Mouse (Mus musculus) gastrocnemius, adult 2 months (tissue): ENCODE data around the gene Polr2l. TPM values are rescaled to one million over a fixed set of nuclear protein-coding genes. Genes with fewer than 3 reads are reported as not detected.
A peak's percentile ranks its signal among the peaks of the same experiment; 100 is the strongest.

Experiments
- DNase-seq: peaks from one replicate; pipeline ENCODE4 v3.0.0; 2022
- H3K27ac ChIP-seq: fragments of 200-600 bp; 2 replicates; pipeline ENCODE4 v1.8.1; 2022; ENCODE audit warnings: mild to moderate bottlenecking
- H3K4me3 ChIP-seq: fragments of 200-600 bp; 2 replicates; pipeline ENCODE4 v1.8.1; 2022; ENCODE audit warnings: mild to moderate bottlenecking, moderate library complexity
- CTCF ChIP-seq: fragments of 200-600 bp; IDR thresholded peaks from 2 replicates; pipeline ENCODE4 v1.8.1; 2022; ENCODE audit warnings: antibody characterized with exemption, mild to moderate bottlenecking, moderate library complexity
- intact Hi-C: fragments of 180-260 bp; cut with DNase I; formaldehyde crosslinking; loops from one replicate; pipeline ENCODE4 v1.15.1; 2025
- total RNA-seq, 2 experiments: library from RNA; stranded (reverse); gene quantifications; 2 replicates each; pipeline ENCODE4 v1.2.3; 2021

Polr2l gene
- total RNA-seq, 2 experiments from 2014 or later = 55.5 to 58.8 TPM

DNA sequence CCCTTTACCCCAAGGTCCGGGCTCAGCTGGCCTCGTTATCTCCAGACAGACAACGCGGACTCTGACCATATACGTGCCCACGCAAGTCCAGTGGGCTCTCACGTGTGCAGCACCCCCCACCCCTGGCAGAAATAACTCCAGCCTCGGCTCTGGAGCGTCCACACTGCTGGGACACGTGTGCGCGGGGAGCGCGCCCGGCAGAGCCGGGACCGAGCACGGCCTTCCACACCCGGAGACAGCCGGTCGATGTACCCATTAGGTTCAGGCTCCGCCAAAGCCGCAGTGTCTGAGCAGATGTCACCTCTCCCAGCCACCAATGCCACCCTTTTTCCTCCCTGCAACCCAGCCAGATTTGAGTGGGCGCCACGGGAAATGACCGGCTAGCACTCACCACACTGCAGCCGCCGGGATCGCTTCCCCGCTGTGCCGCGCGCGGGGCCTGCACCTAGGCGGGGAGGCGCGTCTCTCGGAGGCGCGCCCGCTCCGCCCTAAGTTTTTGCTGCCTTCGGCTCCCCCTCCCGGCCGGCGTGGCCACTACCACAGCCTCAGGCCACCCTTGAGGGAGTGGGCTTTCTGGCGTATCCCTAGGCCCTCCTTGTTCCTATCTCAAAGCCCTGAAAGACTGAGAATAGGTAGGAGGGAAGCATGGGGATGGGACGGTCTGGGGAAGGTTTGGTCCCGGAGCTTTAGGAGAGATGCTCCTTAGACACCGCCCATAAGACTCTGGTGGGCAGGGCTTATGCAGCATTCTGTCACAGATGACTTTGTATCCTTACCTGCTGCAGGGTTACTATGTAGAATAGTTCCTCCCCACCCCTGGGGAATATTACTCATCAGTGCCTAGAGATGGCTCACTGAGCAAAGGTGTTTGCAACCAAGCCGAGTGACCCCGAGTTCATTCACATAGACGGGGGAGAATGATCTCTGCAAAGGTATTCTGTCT lies 37.5 kb downstream of the Polr2l start, which contains the start of gene Slc25a22:
Slc25a22 (minus strand) TSS at position 715 of the 943 bp plus-strand sequence.
- Histone ChIP-seq H3K4me3 (peak within 1 kb of the TSS; percentile 82), H3K27ac (peak within 1 kb of the TSS; percentile 92)
- TF ChIP-seq CTCF = peak; percentile 89
- peak; percentile 90 for DNase-seq
- intact Hi-C loops = loop anchor here (1.0 kb wide), 1 partner anchor 28 kb away; no protein-coding TSS in a partner anchor

DNA sequence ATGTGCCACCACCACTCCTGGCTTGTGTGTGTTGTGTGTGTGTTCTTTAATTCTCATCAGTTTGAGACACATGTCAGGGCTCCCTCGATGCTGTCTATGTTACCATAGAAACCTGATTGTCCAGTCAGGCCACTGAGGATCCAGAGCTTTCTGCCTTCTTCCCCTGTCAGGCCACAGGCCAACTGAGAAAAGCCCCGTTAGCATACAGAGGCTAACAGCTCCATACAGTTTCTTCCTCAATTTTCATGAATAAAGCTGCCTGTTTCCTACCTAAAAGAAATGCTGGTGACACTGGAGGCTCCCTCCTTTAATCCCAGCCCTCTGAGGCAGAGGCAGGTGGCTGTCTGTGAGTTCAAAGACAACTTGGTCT lies 38.4 kb downstream of the Polr2l start:
- intact Hi-C loops = no loop called here
- Histone ChIP-seq H3K4me3 (peak overlapping the region; percentile 82), H3K27ac (peak overlapping the region; percentile 92; the same call in 1 of the 2 replicates)
- TF ChIP-seq CTCF = no peak
- no peak for DNase-seq

DNA sequence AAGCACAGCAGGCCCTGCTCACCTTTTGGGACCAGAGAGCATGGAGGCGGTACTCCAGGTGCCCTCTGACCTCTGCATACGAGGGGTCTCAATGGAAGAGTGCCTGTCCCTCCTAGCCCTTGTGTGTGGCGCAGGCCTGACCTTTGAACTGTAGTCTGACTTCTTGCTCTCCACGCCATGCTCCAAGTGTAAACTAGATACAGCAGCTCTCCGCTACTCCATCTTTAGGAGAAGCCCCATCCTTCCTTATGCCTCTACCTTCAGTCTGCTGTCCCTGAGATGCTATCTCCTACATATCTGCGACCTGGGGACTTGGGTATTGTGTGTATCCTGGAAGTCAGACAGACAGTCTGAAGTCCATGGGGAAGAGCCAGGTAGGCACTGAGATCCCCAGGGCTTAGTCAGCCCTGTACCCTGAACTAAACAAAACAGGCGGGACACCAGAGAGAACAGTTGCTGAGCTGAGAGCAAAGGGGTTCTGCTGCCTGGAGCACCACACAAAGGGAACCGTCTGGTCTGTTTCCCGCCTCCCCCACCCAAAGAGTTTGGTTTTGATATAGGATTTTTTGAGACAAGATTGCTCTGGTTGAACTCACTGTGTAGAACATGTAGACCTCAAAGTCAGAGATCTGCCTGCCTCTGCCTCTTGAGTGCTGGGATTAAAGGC lies 38.9 kb downstream of the Polr2l start:
- DNase-seq = no peak
- intact Hi-C loops = no loop called here
- H3K4me3 ChIP-seq = peak overlapping the region; percentile 77
- H3K27ac ChIP-seq = peak overlapping the region; percentile 92
- TF ChIP-seq CTCF = no peak

DNA sequence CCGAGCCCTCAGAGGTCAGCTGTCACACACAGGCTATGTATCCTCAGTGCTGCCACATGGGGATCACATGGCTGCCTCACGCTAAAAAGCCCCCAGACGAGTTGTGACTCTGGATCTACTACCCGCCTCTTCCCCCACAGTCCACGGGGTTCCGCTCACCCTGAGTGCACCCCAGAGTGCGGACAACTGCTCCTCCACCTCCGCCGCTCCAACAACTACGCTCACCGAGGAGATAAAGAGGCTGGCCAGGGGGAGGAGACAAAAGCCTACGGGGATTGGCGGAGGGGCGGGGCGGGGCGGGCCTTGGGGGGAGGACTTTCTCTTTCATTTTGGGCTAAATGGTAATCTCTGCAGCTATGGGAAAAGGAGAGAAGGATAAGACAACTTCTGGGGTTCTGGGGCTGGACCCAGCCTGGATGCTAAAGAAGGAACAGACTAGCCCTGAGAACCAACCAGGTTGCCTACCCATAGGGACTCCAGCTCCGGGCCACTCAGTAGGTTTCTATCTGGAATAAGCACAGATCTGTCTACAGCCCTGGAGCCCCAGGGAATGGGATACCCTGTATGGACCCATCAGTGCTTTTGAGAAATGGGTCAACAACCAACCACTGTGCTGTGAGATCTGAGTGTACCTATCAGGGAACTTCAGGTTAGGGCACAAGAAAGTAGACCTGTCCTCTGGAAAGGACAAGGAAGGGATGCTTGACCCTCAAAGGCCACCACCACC lies 39.6 kb downstream of the Polr2l start:
- peak; percentile 74 for DNase-seq
- Histone ChIP-seq H3K27ac (peak overlapping the region; percentile 88), H3K4me3 (peak overlapping the region; percentile 77)
- TF ChIP-seq CTCF = no peak
- intact Hi-C loops = no loop called here

DNA sequence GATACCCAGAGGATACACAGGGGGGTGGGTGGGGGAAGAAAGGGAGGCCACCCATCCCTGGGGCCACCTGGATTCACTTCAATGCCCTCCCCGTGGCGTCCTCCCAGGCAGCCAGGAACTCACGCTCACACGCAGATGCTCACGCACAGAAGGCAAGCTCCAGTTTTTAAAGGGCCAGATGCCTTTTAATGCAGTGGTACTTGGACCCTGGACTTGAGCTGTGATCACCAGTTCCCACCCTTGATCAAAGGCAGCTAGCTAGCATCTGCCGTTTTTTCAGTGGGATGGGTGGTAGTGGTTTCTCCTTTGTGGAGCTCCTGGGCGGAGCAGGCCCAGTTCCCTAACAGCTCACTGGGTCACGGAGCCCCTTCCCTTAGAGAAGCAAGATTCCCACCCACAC lies 40.5 kb downstream of the Polr2l start:
- TF ChIP-seq CTCF = no peak
- Histone ChIP-seq H3K4me3 (peak overlapping the region; percentile 77), H3K27ac (peak overlapping the region; percentile 88)
- DNase-seq = peak; percentile 58
- intact Hi-C loops = no loop called here

DNA sequence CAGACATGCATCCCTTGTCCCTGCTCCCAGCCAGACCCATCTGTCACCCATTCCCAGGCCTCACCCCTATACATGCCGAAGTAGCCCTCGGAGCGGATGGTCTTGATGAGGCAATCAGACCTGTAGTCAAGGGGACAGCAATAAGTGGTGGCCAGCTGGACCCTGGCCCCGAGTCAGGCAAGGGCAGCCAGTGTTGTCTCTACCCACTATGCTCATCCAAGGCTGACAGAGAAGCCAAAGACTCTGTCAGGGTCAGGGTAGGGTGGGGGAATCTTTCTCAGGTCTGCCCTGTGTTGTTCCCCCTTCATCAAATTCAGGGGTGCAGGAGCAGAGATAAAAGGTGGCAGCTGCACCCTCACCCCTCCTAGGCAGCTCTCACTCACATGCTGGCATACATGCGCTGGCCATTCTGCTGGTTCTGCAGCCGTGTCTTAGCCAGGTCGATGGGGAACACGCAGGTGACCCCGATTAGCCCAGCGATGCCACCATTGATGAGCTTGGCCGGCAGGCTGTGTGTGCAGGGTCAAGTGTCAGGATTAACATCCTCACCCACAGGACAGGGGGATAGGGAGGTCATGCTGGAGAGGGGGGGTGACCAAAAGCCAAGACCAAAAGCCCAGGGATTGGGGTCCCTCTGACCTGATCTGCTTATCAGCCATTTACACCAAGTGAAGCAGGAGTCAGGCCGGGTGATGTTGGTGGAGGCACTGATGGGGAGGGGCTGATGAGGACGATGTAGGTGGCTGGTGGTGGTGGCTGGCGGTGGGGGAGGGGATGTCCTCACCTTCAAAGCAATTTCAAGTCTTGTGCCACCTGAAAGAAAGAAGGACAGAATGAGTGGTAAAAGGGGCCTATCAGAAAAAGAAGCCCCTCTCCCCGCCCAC lies 41.2 kb downstream of the Polr2l start:
- H3K4me3 ChIP-seq = peak overlapping the region; percentile 77
- DNase-seq = no peak
- H3K27ac ChIP-seq = peak overlapping the region; percentile 88
- no peak for TF ChIP-seq CTCF
- intact Hi-C loops = no loop called here

DNA sequence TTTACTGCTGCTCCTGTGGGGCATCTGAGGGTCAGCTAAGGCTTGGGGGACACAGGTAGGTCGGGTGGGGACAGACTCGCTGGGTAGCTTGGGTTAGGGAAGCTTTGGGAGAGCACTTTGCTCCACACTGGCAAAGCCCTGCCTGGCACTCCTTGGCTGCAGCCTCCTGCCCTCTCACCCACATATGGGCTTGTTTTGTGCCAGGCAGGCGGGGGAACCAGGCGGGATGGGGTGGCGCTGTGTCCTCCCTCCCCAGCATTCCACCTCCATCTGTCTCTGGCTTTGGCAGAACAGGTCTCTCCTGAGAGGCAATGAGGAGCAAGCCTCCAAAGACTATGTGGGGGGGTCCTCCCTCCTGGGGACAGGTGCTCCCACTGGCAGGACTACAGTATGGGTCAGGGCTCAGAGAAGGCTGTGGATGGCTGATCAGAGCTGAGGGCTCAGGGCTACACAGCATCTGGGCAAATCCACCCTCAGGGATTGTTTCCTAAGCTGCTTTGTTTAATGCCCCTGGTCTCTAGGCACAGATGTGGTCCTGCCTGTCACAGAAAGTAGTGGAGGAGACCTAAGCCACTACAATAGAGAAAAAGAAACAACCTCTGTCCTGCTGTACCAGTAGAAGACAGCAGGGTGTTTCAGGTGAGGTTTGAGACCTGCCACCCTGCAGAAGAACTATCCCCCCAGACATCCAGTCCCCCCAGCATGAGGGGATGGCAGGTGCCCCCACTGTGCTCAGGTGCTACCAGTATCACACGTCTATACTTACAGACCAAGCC lies 42.0 kb downstream of the Polr2l start:
- peak overlapping the region; percentile 77 for H3K4me3 ChIP-seq
- intact Hi-C loops = no loop called here
- peak; percentile 75 for DNase-seq
- H3K27ac ChIP-seq = peak overlapping the region; percentile 88
- TF ChIP-seq CTCF = 0 out of 2 replicates have a peak, but pooled peaks have one; percentile 1

DNA sequence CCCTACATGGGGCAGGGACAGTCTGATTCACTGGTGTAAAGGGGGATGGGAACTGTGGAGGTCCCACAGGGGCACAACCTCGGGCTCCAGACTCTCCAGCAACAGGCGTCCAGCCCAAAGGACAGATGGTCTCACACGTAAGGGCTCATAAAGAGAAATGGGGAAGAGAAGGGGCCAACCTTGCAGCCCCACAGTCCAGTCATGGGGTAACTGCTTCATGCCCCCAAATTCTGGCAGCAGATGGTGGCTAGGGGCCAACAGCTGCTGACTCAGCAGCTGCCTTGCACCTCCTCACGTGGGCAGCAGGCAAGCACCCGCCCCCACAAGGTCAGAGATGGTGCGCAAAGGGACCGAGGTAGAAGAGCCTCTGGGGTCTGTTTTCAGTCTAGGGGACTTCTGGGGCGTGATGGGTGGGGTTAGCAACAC lies 42.7 kb downstream of the Polr2l start:
- intact Hi-C loops = no loop called here
- Histone ChIP-seq H3K27ac (peak overlapping the region; percentile 88), H3K4me3 (peak overlapping the region; percentile 52)
- peak; percentile 61 for DNase-seq
- no peak for TF ChIP-seq CTCF

DNA sequence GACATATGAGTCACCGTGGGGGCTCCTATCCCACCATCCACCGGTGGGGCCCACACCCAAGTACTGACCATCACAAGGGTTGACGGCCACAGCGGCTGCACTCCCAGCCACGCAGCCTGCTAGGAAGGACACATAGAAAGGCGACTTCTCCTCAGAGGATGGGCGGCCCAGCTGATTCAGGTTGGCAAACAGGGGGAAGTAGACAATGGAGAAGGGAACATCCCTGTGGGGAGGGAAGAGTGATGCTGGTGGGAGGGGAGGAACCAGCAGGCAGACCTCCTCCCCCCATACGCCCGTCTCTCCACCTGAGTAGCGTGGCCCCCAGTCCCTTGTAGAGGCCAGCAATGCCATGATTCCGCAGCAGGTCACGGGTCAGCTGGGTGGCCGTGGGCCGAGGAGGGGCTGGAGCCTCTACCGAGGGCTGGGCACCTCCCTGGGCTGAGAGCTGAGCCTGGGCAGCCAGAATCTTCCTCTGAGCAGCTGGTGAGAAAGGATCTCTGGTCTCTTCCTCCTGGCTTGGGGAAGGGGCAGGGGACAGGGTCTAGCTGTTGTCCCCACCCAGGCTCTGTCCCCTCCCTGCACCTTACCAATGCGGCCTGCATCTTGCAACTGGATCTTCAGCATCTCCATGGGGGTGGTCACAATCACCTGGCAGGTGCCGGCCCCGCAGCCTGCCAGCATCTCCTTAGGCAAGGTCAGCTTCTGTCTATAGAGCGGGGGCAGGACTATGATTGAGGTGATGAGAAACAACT lies 43.3 kb downstream of the Polr2l start:
- no peak for DNase-seq
- TF ChIP-seq CTCF = no peak
- intact Hi-C loops = no loop called here
- H3K4me3 ChIP-seq = peak overlapping the region; percentile 52; the same call in 1 of the 2 replicates
- peak overlapping the region; percentile 88 for H3K27ac ChIP-seq

DNA sequence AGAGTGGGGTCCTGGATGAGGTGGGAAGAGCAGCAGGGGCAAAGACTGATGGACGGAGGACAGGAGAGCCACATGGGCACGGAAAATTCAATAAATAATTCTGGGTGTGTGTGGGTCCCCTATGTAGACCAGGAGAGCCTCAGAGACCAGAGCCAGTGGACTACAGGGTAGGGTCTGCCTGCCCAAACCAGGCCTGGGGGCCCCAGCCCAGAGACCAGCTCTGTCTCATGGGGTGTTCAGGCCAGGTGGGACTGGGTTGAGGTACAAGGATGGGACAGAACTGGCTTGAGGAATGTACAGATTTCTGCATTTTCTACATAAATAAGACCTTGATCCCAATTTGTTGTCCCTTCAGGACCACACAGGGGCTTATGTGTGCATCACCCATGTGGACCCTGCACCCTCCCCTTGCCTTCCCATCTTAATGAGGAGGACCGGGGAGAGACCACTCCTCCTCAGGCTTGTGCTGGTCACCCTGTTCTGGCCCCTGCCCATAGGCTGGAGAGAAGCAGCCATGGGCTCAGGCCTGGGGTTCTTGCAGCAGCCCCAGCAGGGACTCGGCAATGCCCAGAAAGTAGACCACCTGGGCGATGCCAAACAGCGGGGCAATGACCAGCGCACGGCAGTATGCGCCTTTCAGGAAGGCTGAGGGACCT lies 44.2 kb downstream of the Polr2l start:
- DNase-seq = no peak
- Histone ChIP-seq H3K4me3 (no peak overlapping the region), H3K27ac (no peak overlapping the region)
- TF ChIP-seq CTCF = no peak
- intact Hi-C loops = no loop called here
